Mouse (Mus musculus): ENCODE measurements around the gene Bcas1. TPM values are rescaled to one million over a fixed set of nuclear protein-coding genes. Genes with fewer than 3 reads are reported as not detected.
A peak's percentile ranks its signal among the peaks of the same experiment; 100 is the strongest.

Bcas1 gene
- polyA plus RNA-seq, 1 experiment from 2014 or later: 0.48 TPM

- H3K4me1 ChIP-seq (ENCODE audit: insufficient read depth): peaks cover 15% of the 10 kb centered on the region
- H3K9ac ChIP-seq (replicated peaks): no peak overlapping the region
- TF ChIP-seq EP300 (IDR thresholded peaks at IDR 0.05; ENCODE audit: low read depth) (no peak), CTCF (IDR thresholded peaks at IDR 0.05; ENCODE audit: low read depth) (no peak)
- no peaks in the 10 kb centered on the region for H3K9me3 ChIP-seq (ENCODE audit: low read length)
- no peaks in the 10 kb centered on the region for H3K27me3 ChIP-seq (ENCODE audit: insufficient read depth, low read length)
- 53% methylated on average over 8 of the region's 8 CpGs for WGBS (ENCODE audit: insufficient replicate concordance)
- no peaks in the 10 kb centered on the region for H3K36me3 ChIP-seq (replicated peaks; ENCODE audit: insufficient read depth, low read length)
- no peak overlapping the region for H3K4me3 ChIP-seq (ENCODE audit: low read depth, low read length)
- H3K27ac ChIP-seq (ENCODE audit: low read depth): peak overlapping the region; percentile 71
- DNase-seq: no peak
- H3K4me2 ChIP-seq (ENCODE audit: low read depth, low read length): no peak overlapping the region
- peak; percentile 35; the same call in 1 of the 2 replicates for ATAC-seq
Observed at GRCm38 (mm10) chr2:170330466-170330865, 97.2 kb downstream of the Bcas1 start.

GRCm38 (mm10) chr2:170329921-170330320 is 97.7 kb downstream of the Bcas1 start:
- DNase-seq (no peak), ATAC-seq (peak; percentile 46)
- TF ChIP-seq CTCF (IDR thresholded peaks at IDR 0.05; ENCODE audit: low read depth) (no peak), EP300 (IDR thresholded peaks at IDR 0.05; ENCODE audit: low read depth) (peak; percentile 20; the same call in 1 of the 2 replicates)
- Histone ChIP-seq H3K4me3 (ENCODE audit: low read depth, low read length) (no peak overlapping the region), H3K4me1 (ENCODE audit: insufficient read depth) (peaks cover 15% of the 10 kb centered on the region), H3K36me3 (replicated peaks; ENCODE audit: insufficient read depth, low read length) (no peaks in the 10 kb centered on the region), H3K9me3 (ENCODE audit: low read length) (no peaks in the 10 kb centered on the region), H3K9ac (replicated peaks) (no peak overlapping the region), H3K27ac (ENCODE audit: low read depth) (peak overlapping the region; percentile 71), H3K27me3 (ENCODE audit: insufficient read depth, low read length) (no peaks in the 10 kb centered on the region), H3K4me2 (ENCODE audit: low read depth, low read length) (no peak overlapping the region)
- WGBS (ENCODE audit: insufficient replicate concordance): 56% methylated on average over 13 of the region's 13 CpGs

GRCm38 (mm10) chr2:170323925-170324347 is 103.7 kb downstream of the Bcas1 start:
- no peak for TF ChIP-seq CTCF (IDR thresholded peaks at IDR 0.05; ENCODE audit: low read depth)
- no peak for TF ChIP-seq EP300 (IDR thresholded peaks at IDR 0.05; ENCODE audit: low read depth)
- Histone ChIP-seq H3K27me3 (ENCODE audit: insufficient read depth, low read length) (0 out of 2 replicates have a peak, but pooled peaks cover 5% of the 10 kb centered on the region), H3K36me3 (replicated peaks; ENCODE audit: insufficient read depth, low read length) (no peaks in the 10 kb centered on the region), H3K4me1 (ENCODE audit: insufficient read depth) (peaks cover 32% of the 10 kb centered on the region), H3K4me3 (ENCODE audit: low read depth, low read length) (peak overlapping the region; percentile 22), H3K4me2 (ENCODE audit: low read depth, low read length) (peak overlapping the region; percentile 68), H3K27ac (ENCODE audit: low read depth) (peak overlapping the region; percentile 49), H3K9ac (replicated peaks) (peak overlapping the region; percentile 28; the same call in 1 of the 2 replicates), H3K9me3 (ENCODE audit: low read length) (no peaks in the 10 kb centered on the region)
- peak; percentile 69 for DNase-seq
- ATAC-seq: no peak
- WGBS (ENCODE audit: insufficient replicate concordance): 8% methylated on average over 19 of the region's 19 CpGs

GRCm38 (mm10) chr2:170322013-170322414 is 105.6 kb downstream of the Bcas1 start:
- Histone ChIP-seq H3K27me3 (ENCODE audit: insufficient read depth, low read length) (0 out of 2 replicates have a peak, but pooled peaks cover 5% of the 10 kb centered on the region), H3K27ac (ENCODE audit: low read depth) (peak overlapping the region; percentile 84), H3K9ac (replicated peaks) (no peak overlapping the region), H3K4me1 (ENCODE audit: insufficient read depth) (peaks cover 36% of the 10 kb centered on the region), H3K4me2 (ENCODE audit: low read depth, low read length) (0 out of 2 replicates have a peak overlapping the region, but pooled peaks have one; percentile 18), H3K4me3 (ENCODE audit: low read depth, low read length) (no peak overlapping the region), H3K9me3 (ENCODE audit: low read length) (no peaks in the 10 kb centered on the region), H3K36me3 (replicated peaks; ENCODE audit: insufficient read depth, low read length) (no peaks in the 10 kb centered on the region)
- ATAC-seq (peak; percentile 73), DNase-seq (peak; percentile 56)
- WGBS (ENCODE audit: insufficient replicate concordance): 8% methylated on average over 3 of the region's 3 CpGs
- no peak for TF ChIP-seq CTCF (IDR thresholded peaks at IDR 0.05; ENCODE audit: low read depth)
- no peak for TF ChIP-seq EP300 (IDR thresholded peaks at IDR 0.05; ENCODE audit: low read depth)

- no peak overlapping the region for H3K4me3 ChIP-seq (ENCODE audit: low read depth, low read length)
- WGBS (ENCODE audit: insufficient replicate concordance): 29% methylated on average over 5 of the region's 5 CpGs
- TF ChIP-seq CTCF (IDR thresholded peaks at IDR 0.05; ENCODE audit: low read depth) (no peak), EP300 (IDR thresholded peaks at IDR 0.05; ENCODE audit: low read depth) (no peak)
- H3K4me2 ChIP-seq (ENCODE audit: low read depth, low read length): 0 out of 2 replicates have a peak overlapping the region, but pooled peaks have one; percentile 18
- 0 out of 2 replicates have a peak, but pooled peaks cover 5% of the 10 kb centered on the region for H3K27me3 ChIP-seq (ENCODE audit: insufficient read depth, low read length)
- ATAC-seq (no peak), DNase-seq (no peak)
- peaks cover 36% of the 10 kb centered on the region for H3K4me1 ChIP-seq (ENCODE audit: insufficient read depth)
- no peaks in the 10 kb centered on the region for H3K36me3 ChIP-seq (replicated peaks; ENCODE audit: insufficient read depth, low read length)
- peak overlapping the region; percentile 84 for H3K27ac ChIP-seq (ENCODE audit: low read depth)
- no peak overlapping the region for H3K9ac ChIP-seq (replicated peaks)
- H3K9me3 ChIP-seq (ENCODE audit: low read length): no peaks in the 10 kb centered on the region
Observed at GRCm38 (mm10) chr2:170321579-170321978, 106.1 kb downstream of the Bcas1 start.

- WGBS (ENCODE audit: insufficient replicate concordance): 21% methylated on average over 20 of the region's 20 CpGs
- Histone ChIP-seq H3K9ac (replicated peaks) (peak overlapping the region; percentile 52), H3K27me3 (ENCODE audit: insufficient read depth, low read length) (0 out of 2 replicates have a peak, but pooled peaks cover 5% of the 10 kb centered on the region), H3K4me1 (ENCODE audit: insufficient read depth) (peaks cover 36% of the 10 kb centered on the region), H3K4me2 (ENCODE audit: low read depth, low read length) (peak overlapping the region; percentile 70), H3K36me3 (replicated peaks; ENCODE audit: insufficient read depth, low read length) (no peaks in the 10 kb centered on the region), H3K4me3 (ENCODE audit: low read depth, low read length) (peak overlapping the region; percentile 29), H3K27ac (ENCODE audit: low read depth) (peak overlapping the region; percentile 49), H3K9me3 (ENCODE audit: low read length) (no peaks in the 10 kb centered on the region)
- TF ChIP-seq CTCF (IDR thresholded peaks at IDR 0.05; ENCODE audit: low read depth) (no peak), EP300 (IDR thresholded peaks at IDR 0.05; ENCODE audit: low read depth) (no peak)
- DNase-seq (no peak), ATAC-seq (no peak)
Observed at GRCm38 (mm10) chr2:170319533-170320463, 107.8 kb downstream of the Bcas1 start.
